Mouse (Mus musculus): Measurements from ENCODE around the gene Prl4a1.
"Not testable (repeated sequence)": the region's sequence is repeated elsewhere in the genome, so short reads cannot be mapped to it uniquely, and the experiment has no call there.

Gene Prl4a1

GRCm38 (mm10) chr13:28015912-28016311 lies at the start of gene Prl4a1:
Gene Prl4a1, plus strand, starts transcription at chr13:28016212.
- in situ Hi-C loops (cut with MboI, MseI), result no loop called here

- in situ Hi-C loops (cut with MboI, MseI), result no loop called here
Measured at GRCm38 (mm10) chr13:27972931-27973330, 43.1 kb upstream of the Prl4a1 start.

GRCm38 (mm10) chr13:27974281-27974680 lies 41.7 kb upstream of the Prl4a1 start:
- in situ Hi-C loops (cut with MboI, MseI), result not testable (repeated sequence)

GRCm38 (mm10) chr13:27977646-27978045 lies 38.4 kb upstream of the Prl4a1 start:
- in situ Hi-C loops (cut with MboI, MseI), result no loop called here

- in situ Hi-C loops (cut with MboI, MseI), result not testable (repeated sequence)
Measured at GRCm38 (mm10) chr13:27996557-27996956, 19.5 kb upstream of the Prl4a1 start.

- in situ Hi-C loops (cut with MboI, MseI), result loop anchor here in 1 of 2 experiments (10.0 kb wide), 1 partner anchor 355 kb away; no protein-coding TSS in a partner anchor
Measured at GRCm38 (mm10) chr13:28029330-28029729, 13.3 kb downstream of the Prl4a1 start.

GRCm38 (mm10) chr13:28069315-28069714 lies 53.3 kb downstream of the Prl4a1 start:
- in situ Hi-C loops (cut with MboI, MseI), result no loop called here

Data from T-helper 17 cell (primary cell).